Mouse (Mus musculus) heart, postnatal 4 days (tissue): ENCODE measurements at regions not wholly inside any gene's neighbourhood (a gene's known extent, or its start where the extent isn't known, plus 50 kb on each side); places are given as distances from the start of the nearest gene placed in this dataset.

ENCODE experiments used
- DNase-seq: peaks from one replicate; pipeline ENCODE4 v3.0.0; 2021

DNA sequence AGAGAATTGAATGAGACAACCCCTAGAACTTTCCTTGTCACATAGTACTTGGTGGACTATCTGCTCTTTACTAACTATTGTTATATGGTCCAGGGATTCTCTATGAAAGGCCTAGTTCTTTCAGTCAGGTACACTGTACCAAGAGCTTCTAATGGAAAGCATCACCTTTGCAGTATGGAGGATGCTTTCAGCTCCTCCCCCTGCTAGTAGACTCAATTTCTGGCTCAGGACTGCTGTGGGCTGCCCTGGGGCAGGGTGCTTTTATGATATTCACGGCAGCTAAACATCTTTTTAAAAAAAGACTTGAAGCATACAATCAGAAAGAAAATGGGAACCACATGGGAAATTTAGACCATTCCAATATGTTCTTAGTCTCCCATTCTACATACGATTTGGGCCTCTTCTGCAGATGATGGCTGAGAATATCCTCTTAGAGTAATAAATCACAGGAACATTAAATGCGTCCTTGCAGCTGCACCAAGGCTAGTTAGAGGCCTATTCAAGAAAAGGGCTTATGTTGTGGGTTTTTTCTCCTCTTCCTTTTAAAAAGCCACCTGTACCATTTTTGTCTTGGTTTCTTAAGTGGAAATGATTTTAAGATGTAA is 61.7 kb upstream of the 6030498E09Rik start:
- DNase-seq, result no peak

DNA sequence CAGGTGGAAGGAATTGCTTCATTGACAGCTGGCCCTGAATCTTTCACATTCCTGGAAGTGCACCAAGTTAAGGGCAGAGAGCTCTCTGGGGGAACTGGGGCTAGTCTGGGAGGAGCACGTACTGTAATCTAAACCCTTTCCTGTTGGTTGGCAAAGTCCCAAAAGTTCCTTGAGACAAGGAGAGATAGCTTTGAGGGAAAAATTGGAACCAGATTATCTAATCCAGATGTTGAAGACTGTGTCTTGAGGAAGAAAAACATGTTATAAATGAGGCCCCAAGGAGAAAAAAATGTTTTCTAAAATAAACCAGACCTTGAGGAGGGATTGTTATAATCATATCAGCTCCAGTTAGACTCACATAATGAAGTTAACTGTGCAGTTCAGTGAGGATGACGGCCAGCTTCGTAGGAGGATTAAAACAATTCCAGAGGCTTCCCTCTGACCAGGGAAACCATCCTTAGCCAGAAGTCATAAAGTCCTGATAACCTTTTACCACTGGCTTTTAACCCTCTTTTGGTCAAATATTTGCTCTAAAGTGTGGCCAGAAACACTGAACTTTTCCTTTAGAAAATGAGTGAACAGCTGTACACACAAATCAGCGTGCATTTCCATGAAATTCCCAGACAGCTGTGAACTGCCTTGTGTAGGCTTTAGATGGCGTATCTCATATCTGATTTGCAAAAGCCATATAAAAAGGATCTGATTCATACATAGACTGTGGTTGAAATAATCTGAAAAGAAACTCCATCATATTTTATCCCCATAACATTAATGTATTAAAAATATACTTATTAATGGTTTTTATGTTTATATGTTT is 60.8 kb upstream of the 6030498E09Rik start:
- DNase-seq, result peak; percentile 20
